Mouse (Mus musculus): ENCODE measurements around the gene Kndc1. TPM values are rescaled to one million over a fixed set of nuclear protein-coding genes. Genes with fewer than 3 reads are reported as not detected.
A peak's percentile ranks its signal among the peaks of the same experiment; 100 is the strongest.

The Kndc1 gene
- polyA plus RNA-seq (2015; fragmentation: Nextera tagmentation; extraction: Ambion mirVana): 0.06 and 0.12 TPM in 2 replicates

DNA sequence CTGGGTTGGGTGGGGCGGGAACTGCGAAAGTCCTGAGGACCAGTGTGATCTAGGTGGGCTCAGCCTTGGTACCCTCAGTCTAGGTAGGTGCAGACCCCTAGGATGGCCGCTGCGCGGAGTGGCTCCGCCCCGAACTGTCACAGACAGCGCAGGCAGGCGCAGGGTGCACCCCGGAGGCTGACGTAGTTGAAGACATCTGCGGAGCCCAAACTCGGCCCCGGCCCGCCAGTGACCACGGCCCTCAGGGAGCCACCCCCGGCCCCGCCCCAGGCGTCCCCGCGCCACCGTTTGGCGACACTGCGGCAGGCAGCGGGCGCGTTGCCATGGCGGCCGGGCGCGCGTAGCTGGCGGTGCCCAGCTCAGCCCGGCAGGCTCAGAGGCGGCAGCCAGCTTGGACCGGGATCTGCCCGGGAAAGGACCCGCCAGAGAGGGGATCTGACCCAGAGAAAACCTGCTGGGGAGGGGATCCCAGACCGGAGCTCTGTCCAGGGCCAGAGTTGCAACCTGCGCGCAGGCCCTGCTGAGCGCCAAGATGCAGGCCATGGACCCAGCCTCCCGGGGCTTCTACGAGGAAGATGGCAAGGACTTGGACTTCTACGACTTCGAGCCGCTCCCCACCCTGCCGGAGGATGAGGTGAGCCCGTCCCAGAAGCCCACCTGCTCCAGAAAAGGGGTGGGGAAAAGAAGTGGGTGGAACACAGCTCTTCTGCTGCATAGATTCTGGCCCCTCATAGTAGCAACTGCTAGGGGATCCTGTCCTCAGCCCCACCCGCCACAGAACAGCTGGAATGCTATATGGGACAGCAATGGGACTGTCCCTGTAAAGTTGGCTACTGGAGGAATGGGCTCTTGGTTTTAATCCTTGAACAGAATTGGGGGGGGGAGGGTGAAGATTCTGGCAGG, at the start of gene Kndc1:
Gene Kndc1, plus strand, starts transcription at position 42 of the 903 bp plus-strand sequence.

GRCm38 (mm10) chr7:139943674-139944281, 49.3 kb downstream of the Kndc1 start, which contains the start of gene Utf1:
Utf1 (plus strand) TSS chr7:139943789.

DNA sequence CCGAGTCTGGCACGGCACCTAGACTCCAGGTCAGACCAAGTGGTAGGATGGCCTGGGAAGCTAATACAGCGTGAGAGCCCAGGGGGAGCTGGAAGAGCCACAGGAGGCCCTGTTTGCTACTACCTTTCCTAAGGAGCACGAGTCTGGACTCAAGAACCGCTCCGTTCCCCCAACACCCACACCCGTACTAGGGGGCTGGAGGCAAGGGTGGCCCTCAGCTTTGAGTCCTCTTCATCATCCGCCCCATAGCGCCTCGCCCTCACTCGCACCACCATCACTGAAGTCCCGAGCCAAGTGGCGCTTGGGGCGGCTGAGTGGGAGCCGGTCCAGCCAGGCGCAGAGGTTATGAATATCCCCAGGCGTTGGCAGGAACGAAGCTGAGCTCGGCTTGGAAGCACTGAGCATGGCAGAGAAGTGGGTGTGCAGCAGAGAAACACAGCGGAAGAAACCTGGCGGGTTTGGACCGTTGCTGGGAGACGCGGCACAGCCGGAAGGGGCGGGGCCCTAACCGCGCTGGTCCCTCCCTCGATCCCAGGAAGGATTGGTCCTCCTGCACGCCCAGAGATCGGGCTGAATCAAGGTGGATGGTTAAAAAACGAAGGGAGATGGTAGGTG, 83.9 kb downstream of the Kndc1 start, which contains the start of gene 6430531B16Rik:
Gene 6430531B16Rik, minus strand, starts transcription at position 478 of the 615 bp plus-strand sequence.

MicroRNAs encoded within 50 kb of the gene (microRNA counts, 519-probe panel; counts per million panel counts)
- microRNA mmu-miR-202-3p (1,815 counts per million, percentile 19 among the panel's probes with 10 or more counts), microRNA mmu-miR-202-5p (2,184 counts per million, percentile 28 among the panel's probes with 10 or more counts)

Small RNAs within 50 kb of the gene (microRNA-seq; reads per million reads assigned to microRNA genes)
- gene Mir202: not detected
- gene Mir7062: not detected
- not detected for gene mmu-mir-7686

Other genes starting within 250 kb of the Kndc1 start
- 0.16 TPM in 1 of 2 replicates, not detected in the other for gene Cfap46, start 210.9 kb upstream of the Kndc1 start, polyA plus RNA-seq (2015; fragmentation: Nextera tagmentation; extraction: Ambion mirVana)
- 3.3 and 4.6 TPM in 2 replicates for gene Adgra1, start 60.5 kb upstream of the Kndc1 start, polyA plus RNA-seq (2015; fragmentation: Nextera tagmentation; extraction: Ambion mirVana)
- not detected in 2 replicates for gene Utf1, start 49.1 kb downstream of the Kndc1 start, polyA plus RNA-seq (2015; fragmentation: Nextera tagmentation; extraction: Ambion mirVana)
- 0.39 and 0.99 TPM in 2 replicates for gene 6430531B16Rik, start 84.1 kb downstream of the Kndc1 start, polyA plus RNA-seq (2015; fragmentation: Nextera tagmentation; extraction: Ambion mirVana)
- gene Adam8, start 97.9 kb downstream of the Kndc1 start, polyA plus RNA-seq (2015; fragmentation: Nextera tagmentation; extraction: Ambion mirVana): 5.3 and 22.1 TPM in 2 replicates
- 23.7 and 25.7 TPM in 2 replicates for gene Zfp511, start 141.7 kb downstream of the Kndc1 start, polyA plus RNA-seq (2015; fragmentation: Nextera tagmentation; extraction: Ambion mirVana)
- 24.9 and 27.2 TPM in 2 replicates for gene Tubgcp2, start 142.0 kb downstream of the Kndc1 start, polyA plus RNA-seq (2015; fragmentation: Nextera tagmentation; extraction: Ambion mirVana)
- not detected in 2 replicates for gene Msx3, start 154.4 kb downstream of the Kndc1 start, polyA plus RNA-seq (2015; fragmentation: Nextera tagmentation; extraction: Ambion mirVana)
- 0.39 TPM in 1 of 2 replicates, not detected in the other for gene Caly, start 187.9 kb downstream of the Kndc1 start, polyA plus RNA-seq (2015; fragmentation: Nextera tagmentation; extraction: Ambion mirVana)
- 4.4 and 5.8 TPM in 2 replicates for gene Prap1, start 198.7 kb downstream of the Kndc1 start, polyA plus RNA-seq (2015; fragmentation: Nextera tagmentation; extraction: Ambion mirVana)
- 53.1 and 55.7 TPM in 2 replicates for gene Fuom, start 207.7 kb downstream of the Kndc1 start, polyA plus RNA-seq (2015; fragmentation: Nextera tagmentation; extraction: Ambion mirVana)
- gene Paox, start 221.1 kb downstream of the Kndc1 start, polyA plus RNA-seq (2015; fragmentation: Nextera tagmentation; extraction: Ambion mirVana): 21.5 and 21.8 TPM in 2 replicates
- gene Echs1, start 221.8 kb downstream of the Kndc1 start, polyA plus RNA-seq (2015; fragmentation: Nextera tagmentation; extraction: Ambion mirVana): 108 and 113 TPM in 2 replicates
- gene Mtg1, start 242.9 kb downstream of the Kndc1 start, polyA plus RNA-seq (2015; fragmentation: Nextera tagmentation; extraction: Ambion mirVana): 25.5 and 27.2 TPM in 2 replicates

Measured in urinary bladder, postnatal 0 days (tissue).